In the genomic region with DNA sequence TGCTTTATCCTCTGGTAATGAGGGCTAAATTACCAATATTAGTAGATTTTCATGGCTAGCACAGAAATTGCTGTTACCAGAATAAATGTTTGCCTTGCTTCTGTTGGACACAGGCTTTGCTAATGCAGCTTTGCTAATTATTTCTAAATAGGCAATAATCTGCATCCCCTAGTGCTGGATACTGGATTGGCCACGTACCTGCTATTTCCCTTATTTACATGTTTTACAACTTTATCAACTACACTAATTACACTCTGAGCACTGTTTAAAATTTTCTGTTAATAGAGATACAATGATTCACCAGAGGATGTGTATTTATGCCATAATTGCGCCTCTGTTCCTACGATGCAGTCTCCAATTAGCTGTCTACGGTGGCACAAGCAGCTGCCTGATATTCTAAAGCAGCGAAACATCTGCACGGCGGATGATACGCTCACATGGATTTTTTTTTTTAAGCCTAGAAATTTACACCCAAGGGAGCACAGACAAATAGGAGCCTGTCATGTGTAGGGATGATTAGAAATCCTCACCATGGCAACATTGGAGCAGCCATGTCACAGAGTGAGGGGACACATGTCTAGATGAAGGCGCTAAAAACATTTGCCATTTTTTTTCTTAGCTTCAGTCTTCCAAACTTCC, we compare ENCODE assay signal across 13 mouse cellular contexts.
DNase-seq lines count a peak whose midpoint lies in the region; ATAC-seq lines count a peak whose summit lies in the region.
"Had no signal": no experiment of that assay in that cellular context is flagged by ENCODE, and none has a peak within 500 bp of the region (broad histone marks: within the 10 kb centered on the region; RNA-seq: fewer than 3 reads in every experiment).

No protein-coding gene starts in this region.

- 42% methylated on average over 9 of the region's 9 CpGs for WGBS in neural tube, embryonic 11.5 days
- 51% methylated on average over 9 of the region's 9 CpGs for WGBS in hindbrain, embryonic 10.5 days
- WGBS in midbrain, embryonic 13.5 days = 11% methylated on average over 9 of the region's 9 CpGs

- no peaks in the 10 kb centered on the region for H3K36me3 ChIP-seq in neural tube, embryonic 11.5 days (ENCODE audit: control insufficient read depth, insufficient read depth, low read length)
- no peaks in the 10 kb centered on the region for H3K36me3 ChIP-seq in hindbrain, embryonic 10.5 days
- no peaks in the 10 kb centered on the region for H3K36me3 ChIP-seq in midbrain, embryonic 13.5 days
- H3K36me3 ChIP-seq: embryonic facial prominence, embryonic 15.5 days had no signal

- no peaks in the 10 kb centered on the region for H3K9me3 ChIP-seq in neural tube, embryonic 11.5 days (ENCODE audit: control insufficient read depth, low read length)
- H3K9me3 ChIP-seq in hindbrain, embryonic 10.5 days = no peaks in the 10 kb centered on the region
- no peaks in the 10 kb centered on the region for H3K9me3 ChIP-seq in midbrain, embryonic 13.5 days
- H3K9me3 ChIP-seq: embryonic facial prominence, embryonic 15.5 days had no signal

- peak; percentile 48 for ATAC-seq in neural tube, embryonic 11.5 days (ENCODE audit: insufficient read depth, low FRiP score, low TSS enrichment)
- ATAC-seq in midbrain, embryonic 13.5 days = peak; percentile 88

- no peak overlapping the region for H3K9ac ChIP-seq in neural tube, embryonic 11.5 days (ENCODE audit: low read length)
- peak overlapping the region; percentile 59; the same call in 1 of the 2 replicates for H3K9ac ChIP-seq in midbrain, embryonic 13.5 days (replicated peaks)
- H3K9ac ChIP-seq: embryonic facial prominence, embryonic 15.5 days; liver, embryonic 14.5 days had no signal

- DNase-seq in neural tube, embryonic 11.5 days (ENCODE audit: low spot score) = peak; percentile 19
- DNase-seq in neural tube, embryonic 10.5 days (ENCODE audit: extremely low spot score, low spot score) = no peak
- DNase-seq in hindbrain, embryonic 10.5 days (ENCODE audit: low spot score) = peak; percentile 7
- peak; percentile 5 for DNase-seq in retina, postnatal 7 days (ENCODE audit: low read depth, low spot score)
- no peak for DNase-seq in left cerebral cortex, adult 18-20 months (ENCODE audit: low spot score in 2 of 2)
- no peak for DNase-seq in cerebellum, postnatal 14 days
- no peak for DNase-seq in spleen, adult 12 weeks (ENCODE audit: low spot score)
- DNase-seq: cerebellum, adult 9-10 months; thymus, adult 2 months had no signal

- no peak overlapping the region for H3K4me3 ChIP-seq in neural tube, embryonic 11.5 days (ENCODE audit: low read depth, low read length)
- H3K4me3 ChIP-seq in hindbrain, embryonic 10.5 days = peak overlapping the region; percentile 35; the same call in 1 of the 2 replicates
- H3K4me3 ChIP-seq in midbrain, embryonic 13.5 days (replicated peaks) = peak overlapping the region; percentile 30
- H3K4me3 ChIP-seq: embryonic facial prominence, embryonic 15.5 days had no signal

- peak overlapping the region; percentile 33 for H3K4me2 ChIP-seq in neural tube, embryonic 11.5 days (ENCODE audit: low read depth)
- peak overlapping the region; percentile 54 for H3K4me2 ChIP-seq in midbrain, embryonic 13.5 days (replicated peaks)

- H3K4me1 ChIP-seq in neural tube, embryonic 11.5 days (ENCODE audit: control insufficient read depth, insufficient read depth, low read length) = peaks cover 12% of the 10 kb centered on the region
- peaks cover 46% of the 10 kb centered on the region for H3K4me1 ChIP-seq in hindbrain, embryonic 10.5 days (replicated peaks)
- peaks cover 45% of the 10 kb centered on the region for H3K4me1 ChIP-seq in midbrain, embryonic 13.5 days (replicated peaks)

- peak overlapping the region; percentile 73 for H3K27ac ChIP-seq in neural tube, embryonic 11.5 days (ENCODE audit: low read depth, low read length)
- H3K27ac ChIP-seq in hindbrain, embryonic 10.5 days = peak overlapping the region; percentile 85
- H3K27ac ChIP-seq in midbrain, embryonic 13.5 days = peak overlapping the region; percentile 91
- H3K27ac ChIP-seq: kidney, postnatal 0 days; liver, embryonic 14.5 days had no signal

- H3K27me3 ChIP-seq in neural tube, embryonic 11.5 days (ENCODE audit: control insufficient read depth, insufficient read depth, low read length) = no peaks in the 10 kb centered on the region
- no peaks in the 10 kb centered on the region for H3K27me3 ChIP-seq in hindbrain, embryonic 10.5 days (ENCODE audit: insufficient read depth, poor library complexity, severe bottlenecking)
- H3K27me3 ChIP-seq in midbrain, embryonic 13.5 days = no peaks in the 10 kb centered on the region
- H3K27me3 ChIP-seq: embryonic facial prominence, embryonic 15.5 days had no signal

Comparison
In these comparisons a context has a peak if more than half of its experiments do, and no peak if none do; other contexts are left out.
1. DNase-seq: peak in neural tube, embryonic 11.5 days (single experiment), hindbrain, embryonic 10.5 days (single experiment) and retina, postnatal 7 days (single experiment); none in neural tube, embryonic 10.5 days (single experiment), left cerebral cortex, adult 18-20 months (0 of 2), cerebellum, postnatal 14 days (0 of 2) and spleen, adult 12 weeks (single experiment).
2. Peak in every context shown above with its lines, with median percentiles within 50 percentile points of each other: H3K27ac ChIP-seq.